Mouse (Mus musculus): ENCODE measurements around the gene Ces4a.
A peak's percentile ranks its signal among the peaks of the same experiment; 100 is the strongest.
"Not testable (repeated sequence)": the region's sequence is repeated elsewhere in the genome, so short reads cannot be mapped to it uniquely, and the experiment has no call there.

Ces4a gene

DNA sequence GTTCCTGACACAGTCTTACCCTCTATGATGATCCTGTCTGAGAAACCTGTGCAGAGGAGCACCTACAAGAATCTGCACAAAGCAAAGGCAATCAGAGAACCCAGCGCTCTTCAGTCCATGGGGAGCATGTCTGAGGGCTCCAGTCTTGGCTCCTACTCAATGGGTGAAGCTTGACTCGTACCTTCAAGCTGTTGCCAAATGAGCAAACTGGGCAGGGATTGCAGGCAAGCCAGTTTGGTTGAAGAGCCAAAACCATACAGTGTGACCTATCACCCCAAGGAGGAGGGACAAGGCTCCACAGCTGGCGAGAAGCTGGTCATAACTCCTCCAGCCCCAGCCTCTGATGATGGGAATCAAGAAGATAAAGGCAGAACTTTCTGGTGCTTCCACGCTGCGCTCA is at the start of gene Ces4a:
TSS of gene Ces4a (plus strand) at position 292 of the 400 bp plus-strand sequence.
- DNase-seq: no peak

DNA sequence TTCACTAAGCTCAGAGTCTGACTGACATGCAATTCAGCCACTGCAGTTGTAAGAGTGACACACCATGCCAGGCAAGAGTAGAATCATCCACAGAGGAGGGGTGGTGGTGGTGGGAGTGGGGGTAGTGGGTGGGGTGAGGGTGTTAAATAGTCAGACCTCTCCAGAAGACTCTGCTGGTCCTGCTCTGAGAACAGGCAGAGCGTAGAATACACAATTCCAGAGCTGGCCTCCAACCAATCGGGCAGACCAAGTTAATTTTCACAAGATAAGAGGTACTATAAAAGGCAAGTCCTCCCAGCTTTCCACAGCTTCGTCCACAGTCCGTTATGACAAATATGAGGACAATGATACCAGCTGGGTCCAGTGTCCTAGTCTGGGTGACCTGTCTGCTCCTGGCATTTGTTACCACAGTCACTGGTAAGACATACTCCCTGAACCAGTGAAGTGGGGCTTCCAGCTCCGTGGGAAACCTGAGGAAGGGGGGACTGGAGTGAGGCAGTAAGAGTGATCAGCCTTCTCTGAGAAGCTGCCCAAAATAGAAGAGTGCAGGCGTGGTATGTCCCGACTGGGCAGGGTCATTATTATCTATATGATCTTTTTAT is 48.0 kb upstream of the Ces4a start, which contains the start of gene Ces3b:
TSS of gene Ces3b (plus strand) at position 305 of the 602 bp plus-strand sequence.
- DNase-seq: no peak

DNA sequence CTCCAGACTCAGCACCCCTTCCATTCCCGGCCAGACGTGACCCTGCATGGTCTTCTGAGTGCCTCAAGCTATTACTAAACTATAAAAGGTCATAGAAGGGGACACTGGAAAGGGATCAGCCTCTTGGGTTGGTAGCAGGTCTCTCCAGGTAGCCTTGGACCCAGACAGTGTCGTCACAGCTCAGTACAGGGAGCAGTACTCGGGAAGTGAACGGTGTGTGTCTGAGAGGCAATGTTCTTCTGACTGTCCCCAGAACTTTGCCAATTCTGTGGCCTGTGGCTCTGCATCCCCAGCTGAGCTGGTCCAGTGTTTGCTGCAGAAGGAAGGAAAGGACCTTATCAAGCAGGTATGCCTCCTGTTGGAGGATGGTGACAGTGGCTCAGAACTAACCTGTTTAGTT is 43.4 kb upstream of the Ces4a start:
- not testable (repeated sequence) for DNase-seq

DNA sequence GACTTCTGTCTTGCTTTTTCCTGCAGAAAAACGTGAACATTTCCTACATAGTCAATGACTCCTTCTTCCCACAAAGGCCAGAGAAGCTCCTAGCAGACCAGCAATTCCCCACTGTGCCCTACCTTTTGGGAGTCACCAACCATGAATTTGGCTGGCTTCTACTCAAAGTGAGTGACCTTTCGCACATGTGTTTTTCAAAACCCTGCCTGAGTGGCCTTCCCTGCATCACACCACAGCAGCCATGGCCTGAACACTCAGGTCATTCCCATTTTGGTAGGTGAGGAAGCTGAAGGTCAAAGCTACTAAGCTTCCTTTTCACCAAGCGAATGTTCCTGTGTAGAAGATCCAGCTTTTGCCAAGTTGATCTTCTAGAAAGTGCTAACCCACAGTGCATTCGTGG is 43.0 kb upstream of the Ces4a start:
- DNase-seq: no peak

DNA sequence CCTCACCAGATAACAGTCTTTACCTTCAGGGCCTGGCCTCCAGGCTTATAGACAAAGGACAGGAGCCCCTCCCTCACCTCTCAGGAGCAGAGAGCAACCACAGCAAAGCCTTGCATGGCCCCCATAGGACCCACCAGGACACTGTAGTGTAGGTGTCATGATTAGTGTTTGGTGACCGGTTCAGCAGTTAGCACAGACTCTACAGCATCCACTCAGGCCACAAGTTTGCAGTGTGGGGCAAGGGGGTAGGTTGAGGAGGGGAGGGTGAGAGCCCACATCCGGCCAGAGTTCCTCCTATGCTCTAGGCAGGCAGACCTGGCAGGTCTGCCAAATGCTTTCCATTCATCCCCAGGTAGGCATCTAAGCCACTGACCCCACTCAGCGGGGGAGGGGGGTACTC is 37.6 kb upstream of the Ces4a start:
- DNase-seq: no peak

DNA sequence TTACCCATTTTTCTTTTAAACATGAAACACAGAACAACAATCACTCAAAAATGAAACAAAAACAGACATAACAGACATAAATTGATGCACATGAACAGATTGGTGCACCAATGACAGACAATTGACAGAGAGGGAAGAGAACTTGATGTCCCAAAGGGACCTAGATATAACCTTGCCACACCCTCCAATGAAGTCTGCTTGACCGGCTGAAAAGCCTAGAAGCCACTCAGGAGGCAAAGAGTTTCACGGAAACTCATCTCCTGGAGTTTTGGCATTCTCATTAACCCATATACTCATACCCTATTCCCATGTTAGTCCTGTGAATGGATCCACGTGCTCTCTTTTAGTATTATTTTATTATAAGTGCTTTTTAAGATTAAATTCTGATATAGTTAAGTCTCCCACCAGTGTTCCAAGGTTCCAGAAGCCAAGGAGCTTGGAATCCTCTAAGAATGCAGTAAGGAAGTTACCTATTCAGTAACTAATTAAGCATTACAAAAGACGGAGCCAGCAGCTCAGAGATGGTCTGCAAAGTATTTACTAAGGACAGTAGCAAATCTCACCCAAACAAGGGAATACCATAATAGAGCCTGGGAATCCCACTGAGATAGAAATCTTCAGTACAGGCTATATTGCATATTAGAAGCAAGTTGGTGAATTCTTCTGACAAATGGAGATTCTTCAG is 29.4 kb upstream of the Ces4a start:
- not testable (repeated sequence) for DNase-seq

DNA sequence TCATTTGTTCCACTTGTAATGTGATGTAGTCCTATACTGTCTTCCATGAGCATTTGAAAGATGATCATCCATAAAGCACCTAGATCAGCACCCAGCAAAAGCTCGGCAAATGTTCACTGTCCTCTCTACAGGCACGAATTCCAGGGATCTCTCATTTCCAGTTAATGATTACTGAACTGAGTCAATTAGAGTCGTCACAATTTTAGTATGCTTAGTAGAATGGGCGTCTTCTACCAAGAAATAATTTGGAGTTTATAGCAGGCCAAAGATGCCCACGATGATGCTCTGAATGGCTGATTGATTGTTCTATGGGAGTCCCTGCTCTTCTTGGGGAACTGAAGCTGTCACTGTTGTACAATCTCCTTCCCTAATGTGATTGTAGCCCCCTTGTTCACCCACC is 27.9 kb upstream of the Ces4a start:
- not testable (repeated sequence) for DNase-seq

DNA sequence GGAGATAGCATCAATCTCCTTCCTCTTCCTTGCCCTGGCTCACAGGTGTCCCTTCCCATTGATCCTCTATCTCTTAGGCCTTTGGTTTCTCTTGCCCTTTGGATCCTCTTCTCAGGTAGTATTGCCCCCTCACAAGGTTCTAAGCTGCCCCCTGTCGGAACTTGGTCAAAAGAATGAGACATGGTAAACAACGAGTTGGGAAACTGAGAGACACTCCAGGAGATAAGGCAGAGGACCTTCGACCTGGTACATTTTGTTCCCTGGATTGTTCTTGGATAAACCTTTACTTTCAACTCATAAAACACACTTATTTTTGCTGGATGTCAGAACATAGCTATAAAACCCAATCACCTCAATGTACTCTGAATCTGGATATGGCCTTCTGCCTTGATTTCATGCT is 27.4 kb upstream of the Ces4a start:
- no peak for DNase-seq

DNA sequence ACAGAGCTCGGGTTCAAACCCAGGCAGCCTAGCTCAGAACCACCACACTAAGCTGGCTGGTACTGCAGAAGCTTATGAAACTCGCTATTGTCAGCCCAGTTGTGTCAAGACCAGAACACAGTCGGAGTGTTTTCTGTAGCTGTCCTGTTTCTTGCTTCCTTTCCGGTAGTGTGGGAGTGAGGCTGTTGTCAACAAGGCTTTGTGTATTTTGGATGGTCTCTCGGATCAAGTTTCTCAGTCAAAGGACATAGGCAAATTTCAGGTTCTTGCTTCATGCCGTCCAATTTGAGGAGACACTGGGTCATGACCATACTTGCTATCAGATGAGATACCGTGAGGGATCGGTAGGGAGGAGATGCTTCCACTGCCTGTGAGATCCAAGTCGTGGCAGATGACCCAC is 1.7 kb upstream of the Ces4a start:
- DNase-seq: no peak

DNA sequence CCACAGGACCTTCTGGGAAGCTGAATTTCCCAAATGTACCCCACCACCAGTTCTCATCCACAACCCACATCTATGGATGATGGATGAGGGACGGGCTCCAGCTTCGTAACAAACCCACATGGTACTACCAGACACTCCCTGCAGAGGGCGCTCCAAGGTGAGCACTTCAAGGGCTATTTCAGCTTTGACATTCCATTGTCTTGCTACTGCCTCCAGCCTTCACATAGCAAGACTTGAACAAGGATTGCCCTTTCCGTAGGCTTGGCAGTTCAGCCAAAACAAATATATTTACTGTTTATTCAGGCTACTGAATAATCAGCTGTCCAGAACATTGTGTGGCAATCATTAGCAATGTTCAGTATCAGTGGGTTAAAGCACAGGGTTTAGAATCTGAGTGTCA is 6.8 kb downstream of the Ces4a start:
- DNase-seq: peak; percentile 82 to 83

DNA sequence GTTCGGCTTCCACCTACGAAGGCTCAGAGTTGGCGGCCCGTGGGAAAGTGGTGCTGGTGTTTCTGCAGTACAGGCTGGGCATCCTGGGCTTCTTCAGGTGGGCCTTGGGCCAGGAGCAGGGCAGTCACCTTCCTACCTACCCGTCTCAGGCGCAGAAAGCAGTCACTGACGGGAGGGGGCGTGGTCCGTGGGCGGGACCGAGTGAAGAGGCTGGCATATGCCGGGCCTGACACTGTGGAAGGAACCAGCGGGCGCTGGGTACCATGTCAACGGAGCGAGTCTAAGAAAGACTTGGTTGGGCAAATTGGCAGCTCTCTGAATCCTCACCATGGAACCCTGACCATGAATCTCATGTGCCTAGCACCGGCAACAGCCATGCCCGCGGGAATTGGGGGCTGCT is 10.8 kb downstream of the Ces4a start:
- DNase-seq: peak in 1 of 2 experiments; percentile 15

DNA sequence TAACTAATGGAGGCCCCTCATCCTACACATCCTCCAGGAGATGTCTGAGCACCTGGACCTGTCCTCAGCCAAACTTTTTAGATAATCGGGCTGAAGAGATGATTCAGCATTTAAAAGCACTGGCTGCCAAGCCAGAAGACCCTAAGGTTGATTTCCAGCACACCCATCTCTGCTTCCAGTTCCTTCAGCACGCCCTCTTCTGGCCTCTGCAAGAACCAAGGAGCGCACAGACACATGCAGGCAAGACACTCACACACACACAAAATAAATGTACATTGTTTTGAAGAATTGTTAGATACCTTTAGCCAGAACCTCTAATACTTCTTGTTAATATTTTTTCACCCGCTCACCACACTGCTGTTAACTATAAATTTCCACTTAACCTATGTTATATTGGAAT is 20.1 kb downstream of the Ces4a start:
- DNase-seq: no peak

DNA sequence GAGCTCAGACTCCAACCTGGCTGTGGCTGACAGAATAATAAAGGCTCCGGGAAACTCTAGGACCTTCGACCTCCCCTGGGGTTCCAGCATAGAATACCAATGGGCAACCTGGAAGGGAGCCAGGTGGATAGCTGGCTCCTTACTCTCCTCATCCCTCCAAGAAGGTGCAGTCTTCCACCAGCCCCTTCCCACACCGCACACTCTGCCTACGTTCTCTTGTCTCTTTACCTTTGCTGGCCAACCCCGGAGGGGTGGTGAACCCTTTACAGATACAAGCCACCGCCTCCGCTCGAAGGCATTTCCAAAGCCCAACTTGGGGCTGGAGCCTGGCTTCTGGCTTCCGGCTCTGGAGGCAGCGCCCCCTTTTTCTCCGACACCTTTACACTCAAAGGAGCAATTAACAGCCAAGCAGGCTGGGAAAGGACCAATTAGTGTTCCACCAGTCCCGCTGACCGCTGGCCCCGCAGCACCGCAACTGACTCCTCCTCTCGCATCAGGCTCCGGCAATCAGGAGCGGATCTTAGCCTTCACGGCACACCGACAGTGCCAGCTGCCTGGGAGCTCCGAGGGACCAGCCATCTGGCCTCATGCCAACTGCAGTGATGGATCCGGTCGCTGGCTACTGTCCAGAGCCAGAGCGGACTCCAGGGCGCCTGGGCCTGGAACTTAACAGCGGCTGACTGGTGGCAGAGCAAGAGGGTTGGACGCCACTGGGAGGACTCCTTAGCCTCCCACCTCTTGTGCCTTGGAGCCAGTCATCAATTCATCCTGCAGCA is 21.2 kb downstream of the Ces4a start:
- peak; percentile 96 for DNase-seq

DNA sequence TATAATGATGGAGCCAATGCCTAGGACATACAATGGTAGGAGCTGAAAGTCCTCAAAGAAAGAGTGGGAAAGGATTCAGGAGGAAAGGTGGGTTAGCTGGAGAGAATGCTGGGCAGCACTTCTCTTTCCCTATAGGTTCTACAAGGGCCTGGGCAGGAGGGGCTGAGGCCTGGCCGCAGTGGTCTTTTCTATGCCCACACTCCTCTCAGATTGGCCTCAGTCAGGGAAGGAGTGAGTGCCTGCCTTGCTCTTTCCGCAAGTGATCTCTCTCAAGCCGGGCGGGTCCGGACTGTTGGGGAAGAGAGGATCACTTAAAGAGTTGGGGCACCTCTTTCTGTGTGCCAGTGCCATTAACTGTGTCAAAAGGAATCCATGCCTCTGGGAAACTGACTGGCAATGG is 22.7 kb downstream of the Ces4a start:
- DNase-seq: no peak

DNA sequence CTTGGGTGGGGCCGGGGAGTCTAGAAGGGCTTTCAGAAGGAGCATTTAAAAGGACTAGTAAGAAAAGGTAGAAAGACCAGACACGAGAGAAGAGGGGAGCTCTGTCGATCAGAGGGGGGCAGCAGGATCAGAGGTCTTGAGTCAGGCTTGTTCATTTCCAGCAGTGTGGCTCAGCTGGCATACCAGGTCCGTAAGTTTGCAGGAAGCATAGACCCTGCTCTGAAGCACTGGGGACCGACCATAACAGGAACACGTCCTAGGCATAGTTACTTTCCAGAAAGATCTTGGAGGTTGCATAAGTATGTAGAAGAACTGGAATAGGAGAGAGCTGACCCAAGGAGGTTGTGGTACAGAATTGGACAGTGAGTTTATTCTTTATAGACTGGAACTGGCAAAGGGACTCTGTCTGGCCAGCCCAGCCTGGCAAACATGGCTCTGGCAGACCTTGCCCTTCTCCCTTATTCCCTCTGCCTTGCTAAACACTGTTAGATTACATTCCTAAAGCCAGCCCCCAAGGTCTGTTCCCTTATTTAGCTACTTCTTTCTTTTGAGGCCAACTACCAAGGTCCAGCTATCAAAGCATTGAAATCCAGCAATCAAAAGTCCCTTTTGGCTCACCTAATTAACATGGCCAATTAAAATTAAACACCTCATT is 23.6 kb downstream of the Ces4a start:
- peak in 1 of 2 experiments; percentile 26 for DNase-seq

DNA sequence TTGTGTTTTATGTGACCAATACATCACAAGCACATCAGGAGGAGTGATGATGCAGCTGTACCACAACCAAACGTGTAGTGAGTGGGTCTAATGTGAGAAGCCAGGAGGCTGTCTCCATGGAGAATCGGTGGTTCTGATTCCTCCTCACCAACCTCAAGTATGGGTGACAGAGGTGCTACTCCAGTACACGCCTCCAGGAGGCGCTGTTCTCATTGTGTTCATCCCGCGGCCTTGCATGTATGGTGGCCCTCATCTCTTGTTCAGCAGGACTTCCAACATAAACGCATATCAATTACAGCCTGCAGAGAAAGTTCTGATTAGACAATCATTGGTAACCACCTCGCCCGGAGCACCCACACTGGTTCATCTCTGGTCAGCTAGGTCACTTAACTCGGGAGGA is 26.0 kb downstream of the Ces4a start:
- DNase-seq: peak; percentile 33 to 40

DNA sequence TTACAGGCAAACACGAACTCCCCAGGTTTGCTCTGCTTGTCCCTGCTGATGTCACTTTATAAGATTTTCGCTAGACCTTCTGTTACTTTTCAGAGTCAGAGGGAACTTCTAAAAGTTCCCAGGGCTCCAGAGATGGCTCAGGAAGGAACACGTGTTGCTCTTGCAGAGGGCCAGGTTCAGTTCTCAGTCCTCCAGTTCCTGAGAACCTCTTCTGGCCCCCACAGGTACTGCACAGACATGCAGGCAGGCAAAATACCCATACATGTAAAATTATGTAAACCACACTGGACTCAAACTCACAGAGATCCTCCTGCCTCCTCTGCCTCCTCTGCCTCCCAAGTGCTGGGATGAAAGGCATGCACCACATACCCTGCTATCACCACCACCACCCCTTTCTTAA is 26.5 kb downstream of the Ces4a start:
- no peak for DNase-seq

DNA sequence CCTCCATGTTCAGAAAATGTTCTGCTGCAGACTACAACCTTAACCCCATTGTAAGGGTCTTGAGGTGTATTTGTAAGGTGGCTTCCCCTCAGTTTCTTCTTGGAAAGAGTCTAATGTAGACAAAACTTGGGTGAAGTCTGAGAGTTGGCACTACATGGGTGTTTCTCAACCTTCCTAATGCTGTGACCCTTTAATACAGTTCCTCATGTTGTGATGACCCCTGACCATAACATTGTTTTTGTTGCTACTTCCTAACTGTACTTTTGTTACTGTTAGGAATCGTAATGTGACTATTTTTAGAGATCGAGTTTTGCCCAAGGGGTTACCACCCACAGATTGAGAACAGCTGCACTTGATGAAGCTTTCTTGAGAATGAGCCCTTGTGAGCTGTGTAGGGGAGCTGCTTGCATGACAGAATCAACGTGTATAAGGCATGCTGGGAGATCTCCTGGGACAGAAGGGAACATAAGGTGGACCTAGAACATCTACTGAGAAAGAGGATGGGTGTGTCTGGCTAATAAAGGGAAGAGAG is 29.6 kb downstream of the Ces4a start:
- no peak for DNase-seq

DNA sequence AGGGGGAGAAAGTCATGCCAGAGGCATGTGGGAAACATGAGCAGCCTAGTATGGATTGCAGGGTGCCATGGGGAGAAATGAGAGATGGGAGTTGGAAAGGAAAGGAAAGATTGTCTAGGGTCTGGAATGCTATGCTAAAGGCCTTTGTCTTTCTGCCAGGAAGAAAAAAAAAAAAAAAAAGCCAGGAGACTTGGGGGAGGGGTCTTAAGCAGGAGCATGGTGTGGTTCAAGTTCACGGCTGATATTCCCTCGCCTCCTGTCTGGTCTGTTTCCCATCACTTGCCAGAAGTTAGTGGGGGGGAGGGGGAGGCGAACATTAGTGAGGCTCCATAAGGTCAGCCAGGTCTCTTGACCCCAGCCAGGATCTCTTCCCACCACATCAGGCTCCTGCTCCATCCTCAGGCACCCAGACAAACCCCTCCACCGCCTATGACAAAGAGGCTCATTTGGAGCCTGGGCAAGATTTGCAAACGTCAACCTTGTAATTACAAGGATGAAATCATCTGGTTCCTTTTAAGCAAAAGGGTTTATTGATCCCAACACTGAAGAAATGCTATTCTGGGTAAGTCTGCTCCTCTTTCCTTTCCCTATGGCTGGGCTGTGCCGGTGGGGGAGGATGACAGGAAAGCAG is 32.8 kb downstream of the Ces4a start:
- no peak for DNase-seq

DNA sequence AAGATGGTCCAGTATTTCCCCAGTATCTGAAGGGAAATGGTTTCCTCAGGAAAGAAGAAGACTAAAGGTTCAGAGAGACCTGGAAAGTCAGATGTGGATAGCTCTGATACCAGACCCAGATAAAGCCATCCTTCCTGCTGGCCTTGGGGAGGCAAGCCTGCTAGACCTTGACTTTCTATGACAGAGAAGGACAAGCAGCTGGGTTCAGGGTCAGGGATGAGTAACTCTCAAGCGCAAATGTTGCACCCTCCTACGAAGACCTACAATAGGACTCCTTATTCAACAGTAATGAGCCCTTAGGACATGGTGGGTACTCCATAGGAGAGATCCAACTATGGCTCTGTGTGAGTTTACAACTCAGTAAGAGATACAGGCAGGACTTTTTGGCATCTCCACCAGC is 33.6 kb downstream of the Ces4a start:
- DNase-seq: no peak

DNA sequence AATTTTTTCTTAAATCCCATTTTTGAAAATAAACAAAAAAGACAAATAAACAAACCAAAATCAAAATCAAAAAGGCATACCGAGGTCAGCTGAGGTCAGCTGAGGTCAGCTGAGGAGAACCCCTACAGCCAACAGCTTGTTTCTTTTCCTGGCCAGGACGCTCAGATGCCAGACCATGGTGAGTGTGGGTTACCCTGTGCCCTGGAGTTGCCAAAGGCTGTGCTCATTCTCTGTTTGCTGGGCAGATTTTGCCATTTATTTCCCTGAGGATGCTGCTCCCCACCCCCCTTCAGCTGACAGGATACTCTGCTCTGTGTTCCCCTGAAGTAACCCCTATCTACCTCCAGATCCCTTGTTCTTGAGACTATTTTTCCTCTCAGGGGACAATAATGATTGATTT is 35.5 kb downstream of the Ces4a start:
- DNase-seq: peak; percentile 59 to 65

DNA sequence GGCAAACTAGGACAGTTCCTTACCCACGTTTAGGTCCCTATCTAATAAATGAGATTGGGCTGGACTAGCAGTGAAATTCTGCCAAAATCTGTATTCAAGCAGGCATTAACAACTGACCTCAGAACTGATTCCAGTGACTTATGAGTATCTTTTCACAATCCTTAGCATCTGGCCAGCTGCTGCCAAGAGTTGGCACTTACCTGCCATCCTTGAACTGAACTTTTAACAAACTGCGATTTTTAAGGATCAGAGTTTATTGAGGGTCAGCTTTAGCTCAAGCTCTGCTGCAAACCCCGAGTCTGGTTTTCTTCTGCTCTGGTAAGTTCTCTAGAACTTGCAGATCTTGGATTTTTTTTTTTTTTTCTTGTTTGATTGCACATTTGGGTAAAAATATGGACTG is 38.0 kb downstream of the Ces4a start:
- no peak for DNase-seq

DNA sequence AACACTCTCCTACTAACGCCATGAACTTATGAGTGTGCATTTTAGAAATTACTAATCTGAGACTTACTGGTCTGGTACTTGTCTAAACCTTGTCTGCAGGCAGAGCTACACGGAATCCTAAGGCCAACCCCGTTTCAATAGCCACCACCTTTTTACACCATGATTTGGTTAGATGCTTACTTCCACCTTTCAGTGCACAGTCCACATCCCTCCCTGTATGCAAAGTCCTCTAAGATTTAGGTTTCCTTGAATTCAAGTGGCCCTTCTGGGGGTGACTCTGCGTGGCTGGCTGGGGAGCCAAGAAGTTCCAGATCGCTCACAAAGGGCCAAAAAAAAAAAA is 38.4 kb downstream of the Ces4a start:
- no peak for DNase-seq

Measured in cerebellum, postnatal 10 days (tissue).